Mouse (Mus musculus): ENCODE measurements at regions not wholly inside any gene's neighbourhood (a gene's known extent, or its start where the extent isn't known, plus 50 kb on each side); places are given as distances from the start of the nearest gene placed in this dataset.
A peak's percentile ranks its signal among the peaks of the same experiment; 100 is the strongest.

GRCm38 (mm10) chr17:47267843-47268242 is 100.8 kb upstream of the Mrps10 start:
- Histone ChIP-seq H3K27ac (ENCODE audit: insufficient read depth, low read depth) (no peak overlapping the region), H3K4me2 (ENCODE audit: insufficient read depth, low read depth, poor library complexity, severe bottlenecking) (no peak overlapping the region), H3K79me2 (replicated peaks; ENCODE audit: control insufficient read depth, extremely low read depth, insufficient read depth, poor library complexity, severe bottlenecking) (no peaks in the 10 kb centered on the region), H3K9me3 (replicated peaks; ENCODE audit: low read length) (peaks cover 6% of the 10 kb centered on the region), H3K9ac (ENCODE audit: insufficient read depth, low read depth) (no peak overlapping the region), H3K4me1 (ENCODE audit: control insufficient read depth in 1 of 2, insufficient read depth in 2 of 2) (no peaks in the 10 kb centered on the region), H3K4me3 (replicated peaks in 1 of 3; ENCODE audit: low read depth in 2 of 3, low read length in 2 of 3, poor library complexity in 1 of 3) (no peak overlapping the region), H3K36me3 (replicated peaks in 1 of 2; ENCODE audit: control insufficient read depth in 1 of 2, insufficient read depth in 1 of 2, low read length in 1 of 2) (peaks cover 0 to 14% of the 10 kb centered on the region in 2 experiments), H3K27me3 (replicated peaks) (no peaks in the 10 kb centered on the region)
- TF ChIP-seq ETS1 (conservative IDR thresholded peaks at IDR 0.05; ENCODE audit: low read depth, low read length) (no peak), UBTF (IDR thresholded peaks at IDR 0.05; ENCODE audit: low read depth, low read length) (no peak), IRF4 (IDR thresholded peaks at IDR 0.05; ENCODE audit: low read depth, low read length) (no peak), EP300 (IDR thresholded peaks at IDR 0.05; ENCODE audit: low read length) (no peak), E2F4 (IDR thresholded peaks at IDR 0.05; ENCODE audit: insufficient replicate concordance, low read depth, low read length) (no peak), CTCF (conservative IDR thresholded peaks at IDR 0.05 in 1 of 2, IDR thresholded peaks at IDR 0.05 in 1 of 2; ENCODE audit: low read depth in 2 of 2, low read length in 2 of 2) (peak in 1 of 2 experiments; percentile 20; a peak in 1 of 4 replicates), NRF1 (IDR thresholded peaks at IDR 0.05; ENCODE audit: low read depth, low read length) (no peak), MAZ (IDR thresholded peaks at IDR 0.05; ENCODE audit: low read depth, low read length) (no peak)
- in situ Hi-C loops (cut with MboI; ENCODE audit: low pct_ligation_motif_present, low pct_unique_long_range_greater_than_20kb, low sequenced_read_pairs) (no loop called here), dilution Hi-C loops (cut with MboI; ENCODE audit: extremely low pct_ligation_motif_present, extremely low pct_unique_long_range_greater_than_20kb, low sequenced_read_pairs) (no loop called here)
- DNase-seq (ENCODE audit: extremely low read depth) = peak; percentile 17

DNA sequence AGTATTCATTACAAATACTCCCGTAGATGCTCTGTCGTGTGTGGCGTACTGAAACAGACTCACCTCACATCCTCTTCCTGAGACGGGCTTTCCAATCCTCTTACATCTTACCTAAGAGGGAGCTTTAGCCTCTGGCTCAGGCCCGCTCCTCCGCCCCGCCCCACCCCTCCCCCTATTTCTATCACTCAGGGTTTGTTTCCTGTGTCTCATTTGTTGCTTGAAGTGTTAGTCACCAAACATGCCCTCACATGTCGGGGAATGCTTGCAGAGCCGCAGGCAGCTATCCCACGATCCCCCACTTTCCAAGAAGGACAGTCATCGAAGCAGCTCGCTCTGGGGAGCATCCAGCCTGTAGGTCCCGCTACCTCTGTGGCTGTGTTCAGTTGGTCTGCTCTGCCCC is 101.6 kb upstream of the Mrps10 start:
- H3K27ac ChIP-seq (ENCODE audit: insufficient read depth, low read depth) = no peak overlapping the region
- in situ Hi-C loops (cut with MboI; ENCODE audit: low pct_ligation_motif_present, low pct_unique_long_range_greater_than_20kb, low sequenced_read_pairs) (no loop called here), dilution Hi-C loops (cut with MboI; ENCODE audit: extremely low pct_ligation_motif_present, extremely low pct_unique_long_range_greater_than_20kb, low sequenced_read_pairs) (no loop called here)
- peaks cover 0 to 16% of the 10 kb centered on the region in 2 experiments for H3K36me3 ChIP-seq (replicated peaks in 1 of 2; ENCODE audit: control insufficient read depth in 1 of 2, insufficient read depth in 1 of 2, low read length in 1 of 2)
- no peak overlapping the region for H3K9ac ChIP-seq (ENCODE audit: insufficient read depth, low read depth)
- H3K4me2 ChIP-seq (ENCODE audit: insufficient read depth, low read depth, poor library complexity, severe bottlenecking) = no peak overlapping the region
- no peak overlapping the region for H3K4me3 ChIP-seq (replicated peaks in 1 of 3; ENCODE audit: low read depth in 2 of 3, low read length in 2 of 3, poor library complexity in 1 of 3)
- no peaks in the 10 kb centered on the region for H3K4me1 ChIP-seq (ENCODE audit: control insufficient read depth in 1 of 2, insufficient read depth in 2 of 2)
- no peak for DNase-seq (ENCODE audit: extremely low read depth)
- TF ChIP-seq MAX (IDR thresholded peaks at IDR 0.05; ENCODE audit: low read length) (no peak), MAZ (IDR thresholded peaks at IDR 0.05; ENCODE audit: low read depth, low read length) (no peak), USF1 (IDR thresholded peaks at IDR 0.05; ENCODE audit: low read depth, low read length) (no peak), PAX5 (IDR thresholded peaks at IDR 0.05; ENCODE audit: low read length) (no peak), EP300 (IDR thresholded peaks at IDR 0.05; ENCODE audit: low read length) (no peak), ZMIZ1 (IDR thresholded peaks at IDR 0.05; ENCODE audit: low read depth, low read length) (no peak), IRF4 (IDR thresholded peaks at IDR 0.05; ENCODE audit: low read depth, low read length) (no peak), USF2 (conservative IDR thresholded peaks at IDR 0.05; ENCODE audit: low read depth, low read length) (no peak), POLR2AphosphoS2 (IDR thresholded peaks at IDR 0.05; ENCODE audit: low read depth, low read length) (no peak), POLR2A (IDR thresholded peaks at IDR 0.05; ENCODE audit: low read depth, low read length) (no peak), MEF2A (IDR thresholded peaks at IDR 0.05; ENCODE audit: borderline replicate concordance, low read depth, low read length) (no peak), GABPA (IDR thresholded peaks at IDR 0.05; ENCODE audit: insufficient replicate concordance, low read depth, low read length) (no peak), RCOR1 (conservative IDR thresholded peaks at IDR 0.05; ENCODE audit: low read depth, low read length) (no peak), MAFK (IDR thresholded peaks at IDR 0.05; ENCODE audit: insufficient replicate concordance, low read length) (no peak), ZC3H11A (IDR thresholded peaks at IDR 0.05; ENCODE audit: low read depth, low read length) (no peak), NRF1 (IDR thresholded peaks at IDR 0.05; ENCODE audit: low read depth, low read length) (no peak), NELFE (IDR thresholded peaks at IDR 0.05; ENCODE audit: low read depth, low read length) (no peak), ETS1 (conservative IDR thresholded peaks at IDR 0.05; ENCODE audit: low read depth, low read length) (no peak), CHD2 (IDR thresholded peaks at IDR 0.05; ENCODE audit: low read length) (no peak), CHD1 (IDR thresholded peaks at IDR 0.05; ENCODE audit: low read depth, low read length) (no peak)
- H3K79me2 ChIP-seq (replicated peaks; ENCODE audit: control insufficient read depth, extremely low read depth, insufficient read depth, poor library complexity, severe bottlenecking) = no peaks in the 10 kb centered on the region
- peaks cover 7% of the 10 kb centered on the region for H3K9me3 ChIP-seq (replicated peaks; ENCODE audit: low read length)
- no peaks in the 10 kb centered on the region for H3K27me3 ChIP-seq (replicated peaks)

Data from CH12.LX (cell line).